Mouse (Mus musculus) central nervous system, embryonic 11.5 days (tissue): ENCODE data around the gene Galr2. TPM values are rescaled to one million over a fixed set of nuclear protein-coding genes. Genes with fewer than 3 reads are reported as not detected.

ENCODE experiments used
- polyA plus RNA-seq: library from polyadenylated mRNA; depleted of rRNA; stranded (reverse); fragments of >200 nt; gene quantifications from 2 replicates; pipeline ENCODE4 v1.2.3, GENCODE M21; 2012; rRNA removed

Galr2 gene
- 0.21 and 0.23 TPM in 2 replicates for polyA plus RNA-seq

GRCm38 (mm10) chr11:116280751-116281663, at the start of gene Galr2:
TSS of gene Galr2 (plus strand) at chr11:116280939.

GRCm38 (mm10) chr11:116237742-116238395, 42.9 kb upstream of the Galr2 start, which contains the start of gene Evpl:
TSS of gene Evpl (minus strand) at chr11:116238077.

GRCm38 (mm10) chr11:116274045-116274666, 6.6 kb upstream of the Galr2 start, which contains the start of gene Srp68:
TSS of gene Srp68 (minus strand) at chr11:116274217.

DNA sequence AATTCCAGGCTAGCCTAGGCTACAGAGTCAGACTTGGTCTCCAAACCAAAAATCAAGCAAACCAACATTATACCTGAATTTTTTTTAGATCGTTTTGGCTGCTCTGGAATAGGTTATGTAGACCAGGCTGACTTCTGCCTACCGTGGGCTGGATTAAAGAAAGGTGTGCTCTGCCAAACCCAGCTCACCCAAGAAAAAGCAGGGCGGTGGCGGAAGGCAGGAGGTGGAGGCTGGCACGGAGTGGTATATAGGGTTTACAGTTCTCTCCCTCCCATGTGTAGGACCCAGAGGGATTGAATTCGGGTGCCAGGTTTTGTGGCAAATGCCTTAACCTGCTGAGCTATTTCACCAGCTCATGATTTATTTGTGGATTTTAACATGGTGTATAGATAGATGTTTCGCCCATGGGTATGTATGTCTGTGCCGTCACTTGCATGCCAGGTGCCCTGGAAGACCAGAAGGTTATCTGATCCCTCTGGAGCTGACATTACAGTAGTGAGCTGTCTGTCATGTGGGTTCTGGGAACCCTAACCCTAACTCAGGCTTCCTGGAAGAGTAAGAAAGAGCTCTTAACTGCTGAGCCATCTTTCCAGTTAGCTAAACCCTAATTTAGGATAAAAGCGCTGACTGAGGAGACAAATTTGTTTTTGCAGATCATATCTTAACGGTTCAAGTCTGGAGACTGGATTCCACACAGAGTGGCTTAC, 26.4 kb downstream of the Galr2 start, which contains the start of gene Exoc7:
Gene Exoc7 (minus strand): TSS at position 215 of the 707 bp plus-strand sequence.

Other genes starting within 250 kb of the Galr2 start
- gene Unc13d, start 203.0 kb upstream of the Galr2 start, polyA plus RNA-seq = 2.0 and 3.3 TPM in 2 replicates
- gene Wbp2, start 193.9 kb upstream of the Galr2 start, polyA plus RNA-seq = 42.1 and 67.0 TPM in 2 replicates
- 3.0 TPM in 2 replicates for gene Trim47, start 153.7 kb upstream of the Galr2 start, polyA plus RNA-seq
- gene Trim65, start 149.8 kb upstream of the Galr2 start, polyA plus RNA-seq = 1.6 and 2.8 TPM in 2 replicates
- 41.1 and 57.1 TPM in 2 replicates for gene Mrpl38, start 142.1 kb upstream of the Galr2 start, polyA plus RNA-seq
- gene Fbf1, start 112.8 kb upstream of the Galr2 start, polyA plus RNA-seq = 90.4 and 121 TPM in 2 replicates
- 39.9 and 49.1 TPM in 2 replicates for gene Ten1, start 82.1 kb upstream of the Galr2 start, polyA plus RNA-seq
- gene Acox1, start 81.9 kb upstream of the Galr2 start, polyA plus RNA-seq = 25.4 and 35.0 TPM in 2 replicates
- gene Evpl, start 42.9 kb upstream of the Galr2 start, polyA plus RNA-seq = 0.63 and 0.73 TPM in 2 replicates
- gene Srp68, start 6.7 kb upstream of the Galr2 start, polyA plus RNA-seq = 90.9 and 101 TPM in 2 replicates
- 56.4 and 74.6 TPM in 2 replicates for gene Exoc7, start 26.3 kb downstream of the Galr2 start, polyA plus RNA-seq
- gene Foxj1, start 54.5 kb downstream of the Galr2 start, polyA plus RNA-seq = 6.3 and 10.8 TPM in 2 replicates
- 16.4 and 30.4 TPM in 2 replicates for gene Rnf157, start 132.1 kb downstream of the Galr2 start, polyA plus RNA-seq
- 91.3 and 135 TPM in 2 replicates for gene Ubald2, start 153.2 kb downstream of the Galr2 start, polyA plus RNA-seq
- gene Qrich2, start 185.3 kb downstream of the Galr2 start, polyA plus RNA-seq = 0.12 and 0.14 TPM in 2 replicates
- gene Prpsap1, start 213.3 kb downstream of the Galr2 start, polyA plus RNA-seq = 106 and 131 TPM in 2 replicates
- gene Sphk1, start 250.0 kb downstream of the Galr2 start, polyA plus RNA-seq = 7.0 and 10.9 TPM in 2 replicates